Mouse (Mus musculus) liver, embryonic 15.5 days (tissue): Measurements from ENCODE around the gene Olfr31. TPM values are rescaled to one million over a fixed set of nuclear protein-coding genes. Genes with fewer than 3 reads are reported as not detected.

Experiments used
- ATAC-seq: fragments of 200-750 bp; cut with Nextera tagmentation; 2 replicates; pipeline ENCODE4 v1.8.0; 2017; ENCODE audit warnings: moderate number of reproducible peaks, mild to moderate bottlenecking, moderate library complexity; ENCODE audit not compliant: insufficient read depth
- H3K27ac ChIP-seq: fragments of 300-500 bp; sonication (generic); replicated peaks from 2 replicates; pipeline ENCODE4 v1.5.1; 2015; ENCODE audit warnings: mild to moderate bottlenecking, inconsistent platforms
- H3K27me3 ChIP-seq: fragments of 300-500 bp; sonication (generic); 2 replicates; pipeline ENCODE4 v1.6.1; 2015; ENCODE audit warnings: mild to moderate bottlenecking, inconsistent platforms
- H3K36me3 ChIP-seq: fragments of 300-500 bp; sonication (generic); replicated peaks from 2 replicates; pipeline ENCODE4 v1.6.1; 2015; ENCODE audit warnings: moderate library complexity, mild to moderate bottlenecking, inconsistent platforms
- H3K4me1 ChIP-seq: fragments of 300-500 bp; sonication (generic); replicated peaks from 2 replicates; pipeline ENCODE4 v1.6.1; 2015; ENCODE audit warnings: inconsistent platforms
- H3K4me2 ChIP-seq: fragments of 300-500 bp; sonication (generic); 2 replicates; pipeline ENCODE4 v1.6.1; 2015; ENCODE audit warnings: moderate library complexity, mild to moderate bottlenecking, inconsistent platforms
- H3K4me3 ChIP-seq: fragments of 300-500 bp; sonication (generic); replicated peaks from 2 replicates; pipeline ENCODE4 v1.5.1; 2015; ENCODE audit warnings: mild to moderate bottlenecking, inconsistent platforms
- H3K9ac ChIP-seq: fragments of 300-500 bp; sonication (generic); 2 replicates; pipeline ENCODE4 v1.6.1; 2015; ENCODE audit warnings: moderate library complexity, mild to moderate bottlenecking, inconsistent platforms
- H3K9me3 ChIP-seq: fragments of 300-500 bp; sonication (generic); replicated peaks from 2 replicates; pipeline ENCODE4 v1.6.1; 2016; ENCODE audit warnings: inconsistent platforms
- WGBS: fragments of 180-500 bp; shearing (Covaris S2); methylation state at CpG from one replicate; pipeline ENCODE4 v1.1.7; 2015; ENCODE audit warnings: mixed read lengths; ENCODE audit not compliant: insufficient replicate concordance; 5-methylcytosine and 5-hydroxymethylcytosine counted together
- polyA plus RNA-seq: library from polyadenylated mRNA; unstranded; fragments of >200 nt; fragmentation: Nextera tagmentation; extraction: Ambion mirVana; gene quantifications from 2 replicates; pipeline ENCODE4 v1.2.1, GENCODE M21; 2015

The Olfr31 gene
- polyA plus RNA-seq, 1 experiment from 2014 or later, result not detected

GRCm38 (mm10) chr14:14355360-14355646 lies 32.7 kb downstream of the Olfr31 start:
- 75% methylated on average over 8 of the region's 8 CpGs for WGBS
- ATAC-seq, result no peak
- peaks cover 34% of the 10 kb centered on the region for H3K9me3 ChIP-seq

More at GRCm38 (mm10) chr14:14355360-14355646, 32.7 kb downstream of the Olfr31 start:
- H3K4me2 ChIP-seq, result no peak overlapping the region
- no peak overlapping the region for H3K9ac ChIP-seq
- no peaks in the 10 kb centered on the region for H3K36me3 ChIP-seq
- no peaks in the 10 kb centered on the region for H3K27me3 ChIP-seq
- no peak overlapping the region for H3K4me3 ChIP-seq
- no peaks in the 10 kb centered on the region for H3K4me1 ChIP-seq
- H3K27ac ChIP-seq, result no peak overlapping the region

Other genes starting within 250 kb of the Olfr31 start
- 107 and 116 TPM in 2 replicates for gene Psmd6, start 201.8 kb upstream of the Olfr31 start, polyA plus RNA-seq
- not detected in 2 replicates for gene Olfr720, start 136.0 kb upstream of the Olfr31 start, polyA plus RNA-seq
- gene Il3ra, start 23.4 kb downstream of the Olfr31 start, polyA plus RNA-seq, result 3.3 and 3.6 TPM in 2 replicates
- gene Olfr721-ps1, start 78.5 kb downstream of the Olfr31 start, polyA plus RNA-seq, result not detected in 2 replicates